Mouse (Mus musculus) layer of hippocampus, postnatal 10 days (tissue): ENCODE data around the gene Gpr39. TPM values are rescaled to one million over a fixed set of nuclear protein-coding genes. Genes with fewer than 3 reads are reported as not detected.
A peak's percentile ranks its signal among the peaks of the same experiment; 100 is the strongest.

Experiments
- DNase-seq, 2 experiments: peaks; one replicate each; pipeline ENCODE4 v3.0.0; 2021; ENCODE audit warnings: low spot score in 2 of 2
- total RNA-seq, 2 experiments: library from RNA; stranded (reverse); gene quantifications; 2 replicates each; pipeline ENCODE4 v1.2.3; 2021

Gene Gpr39
- total RNA-seq, 2 experiments from 2014 or later = 0.39 to 0.40 TPM

GRCm38 (mm10) chr1:125693541-125693940 is 16.7 kb downstream of the Gpr39 start:
- DNase-seq = no peak

GRCm38 (mm10) chr1:125694338-125694737 is 17.5 kb downstream of the Gpr39 start:
- DNase-seq = no peak

- DNase-seq = no peak
Observed at GRCm38 (mm10) chr1:125701101-125701590, 24.4 kb downstream of the Gpr39 start.

- DNase-seq = no peak
Observed at GRCm38 (mm10) chr1:125701773-125702172, 25.0 kb downstream of the Gpr39 start.

- no peak for DNase-seq
Observed at GRCm38 (mm10) chr1:125702326-125702725, 25.5 kb downstream of the Gpr39 start.

GRCm38 (mm10) chr1:125705412-125705811 is 28.6 kb downstream of the Gpr39 start:
- no peak for DNase-seq

- no peak for DNase-seq
Observed at GRCm38 (mm10) chr1:125715286-125715685, 38.5 kb downstream of the Gpr39 start.

- DNase-seq = no peak
Observed at GRCm38 (mm10) chr1:125716241-125716640, 39.4 kb downstream of the Gpr39 start.

- DNase-seq = no peak
Observed at GRCm38 (mm10) chr1:125717906-125718305, 41.1 kb downstream of the Gpr39 start.

- no peak for DNase-seq
Observed at GRCm38 (mm10) chr1:125719127-125719526, 42.3 kb downstream of the Gpr39 start.

- DNase-seq = no peak
Observed at GRCm38 (mm10) chr1:125721104-125721758, 44.4 kb downstream of the Gpr39 start.

GRCm38 (mm10) chr1:125724304-125724703 is 47.5 kb downstream of the Gpr39 start:
- DNase-seq = peak; percentile 64 to 65

GRCm38 (mm10) chr1:125729025-125729565 is 52.3 kb downstream of the Gpr39 start:
- DNase-seq = no peak

GRCm38 (mm10) chr1:125729731-125730536 is 53.1 kb downstream of the Gpr39 start:
- peak; percentile 27 to 36 for DNase-seq

- DNase-seq = no peak
Observed at GRCm38 (mm10) chr1:125730537-125730880, 53.7 kb downstream of the Gpr39 start.

- no peak for DNase-seq
Observed at GRCm38 (mm10) chr1:125731854-125732253, 55.1 kb downstream of the Gpr39 start.

- DNase-seq = no peak
Observed at GRCm38 (mm10) chr1:125744766-125745165, 68.0 kb downstream of the Gpr39 start.

- no peak for DNase-seq
Observed at GRCm38 (mm10) chr1:125755335-125755996, 78.7 kb downstream of the Gpr39 start.

- peak; percentile 36 to 51 for DNase-seq
Observed at GRCm38 (mm10) chr1:125759972-125760695, 83.3 kb downstream of the Gpr39 start.

- peak; percentile 56 to 62 for DNase-seq
Observed at GRCm38 (mm10) chr1:125760696-125761025, 83.9 kb downstream of the Gpr39 start.

GRCm38 (mm10) chr1:125762076-125762475 is 85.3 kb downstream of the Gpr39 start:
- no peak for DNase-seq
